In the genomic region with DNA sequence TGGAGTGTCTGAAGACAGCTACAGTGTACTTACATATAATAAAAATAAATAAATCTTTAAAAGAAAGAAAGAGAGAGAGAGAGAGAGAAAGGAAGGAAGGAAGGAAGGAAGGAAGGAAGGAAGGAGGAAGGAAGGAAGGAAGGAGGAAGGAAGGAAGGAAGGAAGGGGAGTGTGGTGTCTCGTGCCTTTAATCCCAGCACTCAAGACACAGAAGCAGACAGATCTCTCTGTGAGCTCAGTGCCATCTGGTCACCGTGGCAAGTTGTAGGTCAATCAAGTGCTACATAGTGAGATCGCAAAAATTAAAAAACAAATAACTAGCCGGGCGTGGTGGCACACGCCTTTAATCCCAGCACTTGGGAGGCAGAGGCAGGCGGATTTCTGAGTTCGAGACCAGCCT, we compare ENCODE assay signal across 8 mouse cellular contexts. TPM values are rescaled to one million over a fixed set of nuclear protein-coding genes. Genes with fewer than 3 reads are reported as not detected.
DNase-seq lines count a peak whose midpoint lies in the region; TF ChIP-seq lines count a peak whose summit lies in the region.
"Not testable (repeated sequence)": the region's sequence is repeated elsewhere in the genome, so short reads cannot be mapped to it uniquely, and the experiment has no call there.
"Had no signal": no experiment of that assay in that cellular context is flagged by ENCODE, and none has a peak within 500 bp of the region (broad histone marks: within the 10 kb centered on the region; RNA-seq: fewer than 3 reads in every experiment).

No protein-coding gene starts in this region.

- TF ChIP-seq EP300 in MEL (IDR thresholded peaks at IDR 0.05; ENCODE audit: low read depth in 1 of 2, low read length in 2 of 2) = not testable (repeated sequence)

- peak overlapping the region; percentile 48 for H3K27ac ChIP-seq in MEL (ENCODE audit: control insufficient read depth, low read depth, low read length)
- peak overlapping the region; percentile 34 for H3K27ac ChIP-seq in brown adipose tissue, adult 24 weeks (replicated peaks; ENCODE audit: low read depth, low read length)
- H3K27ac ChIP-seq in cerebellum, adult 2 months (ENCODE audit: insufficient read depth, low read length) = not testable (repeated sequence)

- H3K9ac ChIP-seq in MEL (ENCODE audit: control insufficient read depth, low read depth, low read length, poor library complexity, severe bottlenecking) = peak overlapping the region; percentile 33

- not testable (repeated sequence) for H3K27me3 ChIP-seq in MEL (ENCODE audit: control insufficient read depth in 1 of 2, insufficient read depth in 2 of 2, low read length in 2 of 2); cerebellum, adult 2 months (ENCODE audit: control insufficient read depth, insufficient read depth, low read length)
- H3K27me3 ChIP-seq in megakaryocyte, embryonic 14.5 days (replicated peaks) = peaks cover 12% of the 10 kb centered on the region

- H3K9me3 ChIP-seq in MEL (replicated peaks; ENCODE audit: insufficient read depth, low read length); megakaryocyte, embryonic 14.5 days: not testable (repeated sequence)

- peaks cover 0 to 24% of the 10 kb centered on the region in 2 experiments; a peak in 2 of 4 replicates for H3K36me3 ChIP-seq in MEL (ENCODE audit: control insufficient read depth in 1 of 2, insufficient read depth in 2 of 2, low read length in 2 of 2)
- H3K36me3 ChIP-seq in megakaryocyte, embryonic 14.5 days (replicated peaks; ENCODE audit: low read length) = not testable (repeated sequence)

- H3K4me3 ChIP-seq in MEL (ENCODE audit: control insufficient read depth in 1 of 2, insufficient read depth in 1 of 2, low read depth in 2 of 2, low read length in 2 of 2) = peak overlapping the region; percentile 36 to 39
- H3K4me3 ChIP-seq in brown adipose tissue, adult 24 weeks (ENCODE audit: insufficient read depth, low read depth, low read length); cerebellum, adult 2 months (replicated peaks; ENCODE audit: insufficient read depth, low read depth, low read length): not testable (repeated sequence)
- peak overlapping the region; percentile 57 for H3K4me3 ChIP-seq in megakaryocyte, embryonic 14.5 days (replicated peaks)

- 22% methylated on average over 8 of the region's 8 CpGs for WGBS in cerebellum, adult 2 months

- not testable (repeated sequence) for TF ChIP-seq POLR2A in MEL (IDR thresholded peaks at IDR 0.05; ENCODE audit: control insufficient read depth in 1 of 2, insufficient read depth in 1 of 2, low read depth in 1 of 2, low read length in 2 of 2, poor library complexity in 1 of 2); cerebellum, adult 2 months (IDR thresholded peaks at IDR 0.05; ENCODE audit: borderline replicate concordance, insufficient read depth, low read length)

- DNase-seq in MEL (ENCODE audit: low read depth, low spot score) = peak; percentile 79
- DNase-seq in cerebellum, adult 2 months = peak; percentile 39 to 50

- H3K79me2 ChIP-seq in MEL (ENCODE audit: control insufficient read depth, insufficient read depth, low read length, poor library complexity) = not testable (repeated sequence)

- peak; percentile 38; the same call in 1 of the 2 replicates for TF ChIP-seq RAD21 in MEL (IDR thresholded peaks at IDR 0.05; ENCODE audit: low read depth, low read length)

- peaks cover 13 to 33% of the 10 kb centered on the region in 2 experiments for H3K4me1 ChIP-seq in MEL (ENCODE audit: control insufficient read depth in 1 of 2, insufficient read depth in 2 of 2, low read length in 2 of 2)
- not testable (repeated sequence) for H3K4me1 ChIP-seq in brown adipose tissue, adult 24 weeks (ENCODE audit: control insufficient read depth, insufficient read depth, insufficient read length, low read length); cerebellum, adult 2 months (ENCODE audit: control insufficient read depth, insufficient read depth, low read length)
- H3K4me1 ChIP-seq in megakaryocyte, embryonic 14.5 days = peaks cover 66% of the 10 kb centered on the region

- peak in 1 of 3 experiments; percentile 10; a peak in 1 of 6 replicates for TF ChIP-seq CTCF in MEL (IDR thresholded peaks at IDR 0.05 in 2 of 3, conservative IDR thresholded peaks at IDR 0.05 in 1 of 3; ENCODE audit: control insufficient read depth in 1 of 3, insufficient read depth in 1 of 3, low read depth in 2 of 3, low read length in 3 of 3, poor library complexity in 1 of 3, severe bottlenecking in 1 of 3)
- TF ChIP-seq CTCF in cerebellum, adult 2 months (IDR thresholded peaks at IDR 0.05; ENCODE audit: borderline replicate concordance, insufficient read depth, low read depth, low read length) = not testable (repeated sequence)

TF ChIP-seq in MEL, 35 proteins besides CTCF, POLR2A, EP300 and RAD21:
- TF ChIP-seq BHLHE40 (IDR thresholded peaks at IDR 0.05; ENCODE audit: borderline replicate concordance, low read depth, low read length) (0 out of 2 replicates have a peak, but pooled peaks have one; percentile 52), SMC3 (IDR thresholded peaks at IDR 0.05; ENCODE audit: low read depth, low read length) (peak; percentile 38), TBP (IDR thresholded peaks at IDR 0.05; ENCODE audit: low read depth, low read length) (0 out of 2 replicates have a peak, but pooled peaks have one; percentile 45), MXI1 (IDR thresholded peaks at IDR 0.05; ENCODE audit: low read depth, low read length) (0 out of 2 replicates have a peak, but pooled peaks have one; percentile 11)

RNA-seq across cellular contexts. Expression of gene Ina, which starts 23.9 kb away (rescaled TPM):
- not detected in 2 replicates for total RNA-seq in MEL (2012; rRNA removed)
- polyA plus RNA-seq in MEL (2012; ENCODE audit: insufficient read depth in 1 of 2, insufficient read length in 2 of 2, low read depth in 1 of 2, low replicate concordance in 2 of 2, missing spikeins in 1 of 2) = not detected
- not detected in 2 replicates for polyA plus RNA-seq in brown adipose tissue, adult 24 weeks (2012; ENCODE audit: insufficient read depth, insufficient read length, missing spikeins)
- polyA plus RNA-seq in cerebellum, adult 2 months (2012; rRNA removed) = 214 and 232 TPM in 2 replicates
- polyA plus RNA-seq in megakaryocyte, embryonic 14.5 days (2012; ENCODE audit: insufficient read depth, low replicate concordance) = 0.13 TPM in 1 of 2 replicates, not detected in the other
- total RNA-seq: CH12.LX had no signal
- polyA plus RNA-seq: CD4-positive, CD25-positive, alpha-beta regulatory T cell, adult 4 months; erythroblast, embryonic 14.5 days; G1E had no signal

RNA-seq across cellular contexts. Expression of gene Nt5c2, which starts 24.3 kb away (rescaled TPM):
- total RNA-seq in MEL (2012; rRNA removed) = 64.6 and 65.0 TPM in 2 replicates
- polyA plus RNA-seq in MEL (2012; ENCODE audit: insufficient read depth in 1 of 2, insufficient read length in 2 of 2, low read depth in 1 of 2, low replicate concordance in 2 of 2, missing spikeins in 1 of 2) = 100 to 1,000 TPM; 147 to 455 TPM
- polyA plus RNA-seq in brown adipose tissue, adult 24 weeks (2012; ENCODE audit: insufficient read depth, insufficient read length, missing spikeins) = 31.8 and 36.0 TPM in 2 replicates
- polyA plus RNA-seq in cerebellum, adult 2 months (2012; rRNA removed) = 48.9 and 49.3 TPM in 2 replicates
- polyA plus RNA-seq in megakaryocyte, embryonic 14.5 days (2012; ENCODE audit: insufficient read depth, low replicate concordance) = 2.1 and 11.7 TPM in 2 replicates

Comparison
In these comparisons a context has a peak if more than half of its experiments do, and no peak if none do; other contexts are left out.
1. RNA of gene Ina, which starts 23.9 kb away (polyA plus RNA-seq): 214 to 232 TPM in cerebellum, adult 2 months; 0.13 TPM in megakaryocyte, embryonic 14.5 days, not detected in MEL and not detected in brown adipose tissue, adult 24 weeks; every median in the first group is over 100 times any median in the second.